Mouse (Mus musculus): Measurements from ENCODE around the gene 4930539E08Rik. TPM values are rescaled to one million over a fixed set of nuclear protein-coding genes. Genes with fewer than 3 reads are reported as not detected.

Gene 4930539E08Rik
- polyA plus RNA-seq, 1 experiment from 2014 or later, result 0.10 TPM

DNA sequence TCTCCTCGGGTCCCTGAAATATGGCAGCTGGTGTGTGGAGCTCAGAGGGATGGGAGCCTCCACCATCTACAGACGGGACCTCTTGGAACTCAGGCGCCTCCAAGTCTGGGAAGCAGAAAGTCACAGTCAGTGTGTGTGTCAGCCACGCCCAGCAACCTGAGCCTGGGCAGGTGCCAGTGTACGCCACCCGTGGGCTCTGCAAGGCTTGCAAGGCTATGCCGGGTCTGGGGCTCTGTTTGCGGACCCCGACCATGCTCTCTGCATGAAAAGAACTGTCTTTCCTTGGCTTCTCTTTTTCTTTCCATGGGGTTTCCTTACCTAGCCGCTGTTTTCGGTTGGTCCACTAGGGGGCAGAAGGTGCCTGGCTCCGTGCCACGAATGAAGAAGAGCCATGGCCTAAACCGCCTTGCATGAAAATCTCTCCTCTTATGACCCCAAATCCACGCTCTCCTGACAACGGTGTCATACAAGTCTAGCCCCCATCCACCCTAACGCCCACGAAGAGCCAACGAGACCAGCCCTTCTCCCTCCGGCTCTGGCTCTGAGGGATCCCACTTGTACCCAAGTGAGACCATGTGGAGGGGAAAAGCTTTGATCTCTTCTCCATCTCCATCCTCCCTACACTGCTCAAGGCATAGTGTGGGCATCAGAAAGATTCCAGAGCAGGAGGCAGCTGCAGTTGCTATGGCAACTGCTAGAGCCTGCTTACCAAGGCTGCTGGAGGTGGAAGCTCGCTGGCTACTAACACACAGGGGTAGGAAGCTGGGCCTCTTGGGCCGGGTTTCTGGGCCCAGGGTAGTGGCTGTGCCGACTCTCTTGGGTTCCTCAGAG, 10.4 kb downstream of the 4930539E08Rik start:
- Histone ChIP-seq H3K27ac (peak overlapping the region; percentile 31), H3K9ac (no peak overlapping the region), H3K36me3 (no peaks in the 10 kb centered on the region), H3K4me1 (peaks cover 15% of the 10 kb centered on the region), H3K4me3 (no peak overlapping the region), H3K9me3 (replicated peaks) (no peaks in the 10 kb centered on the region), H3K4me2 (replicated peaks) (no peak overlapping the region), H3K27me3 (peaks cover 17% of the 10 kb centered on the region)
- 30% methylated on average over 23 of the region's 23 CpGs for WGBS
- ATAC-seq (ENCODE audit: low FRiP score), result peak; percentile 63

DNA sequence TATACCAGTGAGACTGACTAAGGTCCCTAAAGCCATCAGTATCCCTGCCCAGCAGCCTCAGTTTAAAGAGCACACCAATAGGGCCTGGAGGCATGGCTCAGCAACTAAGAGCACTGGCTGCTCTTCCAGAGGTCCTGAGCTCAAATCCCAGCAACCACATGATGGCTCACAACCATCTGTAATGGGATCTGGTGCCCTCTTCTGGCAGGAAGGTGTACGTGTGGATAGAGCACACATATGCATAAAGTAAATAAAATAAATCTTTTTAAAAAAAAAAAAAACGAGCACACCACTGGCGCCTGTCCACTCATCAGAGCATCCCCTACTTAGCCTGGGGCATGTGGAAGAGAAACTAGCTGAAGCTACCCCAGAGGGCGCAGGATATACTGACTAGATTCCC, 13.6 kb downstream of the 4930539E08Rik start:
- WGBS, result 75% methylated on average over 4 of the region's 4 CpGs
- H3K4me2 ChIP-seq (replicated peaks), result no peak overlapping the region
- H3K9ac ChIP-seq, result no peak overlapping the region

DNA sequence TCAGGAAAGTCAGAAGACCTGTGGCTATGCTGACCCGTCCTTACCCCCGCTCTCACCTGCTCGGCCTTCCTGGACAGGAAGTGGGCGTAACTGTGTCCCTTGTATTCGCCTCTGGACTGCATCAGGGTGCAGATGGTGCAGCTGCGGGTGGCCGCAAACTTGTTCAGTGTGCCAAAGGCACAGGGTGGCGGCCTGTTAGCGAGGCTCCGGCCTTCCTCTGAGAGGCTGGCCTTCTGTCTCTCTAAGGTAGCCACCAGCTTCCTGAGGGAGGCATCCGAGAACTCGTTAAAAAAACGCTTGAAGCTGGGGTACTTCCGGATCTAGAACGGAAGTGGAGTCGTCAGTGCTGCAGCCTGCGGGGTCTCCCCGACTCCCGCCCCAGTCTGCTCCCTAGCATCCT, 15.7 kb downstream of the 4930539E08Rik start:
- no peak for ATAC-seq (ENCODE audit: low FRiP score)

More for the DNA sequence above, 13.6 kb downstream of the 4930539E08Rik start:
- Histone ChIP-seq H3K9me3 (replicated peaks) (no peaks in the 10 kb centered on the region), H3K4me1 (peaks cover 18% of the 10 kb centered on the region), H3K27ac (no peak overlapping the region), H3K27me3 (no peaks in the 10 kb centered on the region), H3K4me3 (no peak overlapping the region), H3K36me3 (no peaks in the 10 kb centered on the region)
- no peak for ATAC-seq (ENCODE audit: low FRiP score)

DNA sequence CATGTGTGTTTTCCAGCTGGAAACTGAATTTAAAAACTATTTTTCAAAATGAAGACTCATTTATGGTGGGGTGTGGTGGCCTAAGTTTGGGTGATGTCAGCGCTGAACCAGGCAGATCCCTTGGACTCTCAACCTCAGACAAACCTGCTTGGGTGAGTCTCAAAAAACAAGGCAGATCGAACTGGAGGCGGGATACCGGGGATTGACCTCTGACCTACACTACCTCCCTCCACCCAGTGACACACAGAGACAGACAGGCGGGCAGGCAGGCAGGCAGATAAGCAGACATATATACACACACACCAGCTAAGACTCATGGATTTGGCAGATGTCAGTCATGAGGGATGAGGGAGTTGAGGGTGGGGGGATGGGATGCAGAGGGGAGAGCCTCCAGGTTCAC, 16.9 kb downstream of the 4930539E08Rik start:
- Histone ChIP-seq H3K4me1 (peaks cover 10% of the 10 kb centered on the region), H3K9me3 (replicated peaks) (no peaks in the 10 kb centered on the region), H3K27ac (no peak overlapping the region), H3K4me2 (replicated peaks) (no peak overlapping the region), H3K4me3 (no peak overlapping the region), H3K27me3 (no peaks in the 10 kb centered on the region), H3K36me3 (no peaks in the 10 kb centered on the region), H3K9ac (no peak overlapping the region)
- WGBS, result 69% methylated on average over 5 of the region's 5 CpGs
- no peak for ATAC-seq (ENCODE audit: low FRiP score)

More for the DNA sequence above, 15.7 kb downstream of the 4930539E08Rik start:
- H3K4me2 ChIP-seq (replicated peaks), result no peak overlapping the region
- 80% methylated on average over 19 of the region's 19 CpGs for WGBS
- no peak overlapping the region for H3K4me3 ChIP-seq
- no peak overlapping the region for H3K9ac ChIP-seq
- H3K27ac ChIP-seq, result no peak overlapping the region
- H3K36me3 ChIP-seq, result no peaks in the 10 kb centered on the region
- H3K4me1 ChIP-seq, result peaks cover 10% of the 10 kb centered on the region
- no peaks in the 10 kb centered on the region for H3K9me3 ChIP-seq (replicated peaks)
- no peaks in the 10 kb centered on the region for H3K27me3 ChIP-seq

DNA sequence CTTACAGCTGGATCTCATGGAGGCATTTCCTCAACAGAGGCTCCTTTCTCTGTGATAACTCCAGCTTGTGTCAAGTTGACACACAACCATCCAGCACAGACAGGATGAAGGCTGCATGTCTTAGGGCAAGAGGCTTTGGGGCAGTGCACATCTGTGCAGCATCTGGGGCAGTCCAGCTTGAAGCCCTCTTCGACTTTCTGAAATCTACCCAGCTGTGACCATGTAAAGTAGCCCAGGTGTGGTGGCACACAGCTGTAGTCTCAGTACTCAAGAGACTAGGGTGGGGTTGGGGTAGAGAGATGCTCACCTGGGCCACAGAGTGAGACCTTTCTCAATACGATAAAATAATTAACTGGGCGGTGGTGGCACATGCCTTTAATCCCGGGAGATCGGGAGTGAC, 17.3 kb downstream of the 4930539E08Rik start:
- 79% methylated on average over 5 of the region's 5 CpGs for WGBS

DNA sequence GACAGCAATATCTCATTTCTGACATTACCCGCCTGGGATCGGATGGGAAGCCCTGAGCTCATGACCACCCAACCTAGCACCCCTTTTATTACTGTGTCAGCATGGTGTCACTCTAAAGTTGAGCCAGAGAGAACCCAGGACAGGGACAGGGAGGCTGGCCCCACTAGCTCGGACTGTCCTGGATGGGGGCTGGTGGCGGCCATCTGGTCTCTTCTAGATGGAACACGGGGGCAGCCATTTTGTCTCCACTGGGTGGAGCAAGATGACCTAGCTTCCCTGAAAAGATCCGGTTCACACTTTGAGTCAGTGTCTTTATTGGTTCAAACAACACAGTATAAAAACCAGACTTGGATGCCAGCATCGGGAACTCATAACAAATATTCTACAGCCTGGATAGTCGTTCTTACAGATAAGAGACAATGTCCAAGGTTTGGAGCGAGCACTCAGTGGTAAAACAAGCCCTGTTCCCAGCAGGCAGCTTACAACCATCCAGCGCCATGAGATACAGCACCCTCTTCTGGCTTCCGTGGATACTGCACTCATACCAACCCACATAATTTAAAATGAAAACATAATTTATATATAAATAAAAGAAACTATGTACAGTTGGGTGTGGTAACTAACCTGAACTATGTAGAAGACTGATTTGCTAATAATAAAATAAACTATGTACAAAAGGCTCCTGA, 18.9 kb downstream of the 4930539E08Rik start:
- H3K27ac ChIP-seq, result no peak overlapping the region
- H3K9ac ChIP-seq, result no peak overlapping the region
- no peak overlapping the region for H3K4me3 ChIP-seq
- no peaks in the 10 kb centered on the region for H3K9me3 ChIP-seq (replicated peaks)
- ATAC-seq (ENCODE audit: low FRiP score), result no peak
- H3K27me3 ChIP-seq, result no peaks in the 10 kb centered on the region
- H3K4me1 ChIP-seq, result peaks cover 10% of the 10 kb centered on the region
- no peak overlapping the region for H3K4me2 ChIP-seq (replicated peaks)
- no peaks in the 10 kb centered on the region for H3K36me3 ChIP-seq
- 94% methylated on average over 11 of the region's 11 CpGs for WGBS

More for the DNA sequence above, 17.3 kb downstream of the 4930539E08Rik start:
- Histone ChIP-seq H3K4me2 (replicated peaks) (no peak overlapping the region), H3K4me1 (peaks cover 10% of the 10 kb centered on the region), H3K36me3 (no peaks in the 10 kb centered on the region), H3K9ac (no peak overlapping the region), H3K9me3 (replicated peaks) (no peaks in the 10 kb centered on the region), H3K27me3 (no peaks in the 10 kb centered on the region), H3K27ac (no peak overlapping the region), H3K4me3 (no peak overlapping the region)
- ATAC-seq (ENCODE audit: low FRiP score), result no peak

DNA sequence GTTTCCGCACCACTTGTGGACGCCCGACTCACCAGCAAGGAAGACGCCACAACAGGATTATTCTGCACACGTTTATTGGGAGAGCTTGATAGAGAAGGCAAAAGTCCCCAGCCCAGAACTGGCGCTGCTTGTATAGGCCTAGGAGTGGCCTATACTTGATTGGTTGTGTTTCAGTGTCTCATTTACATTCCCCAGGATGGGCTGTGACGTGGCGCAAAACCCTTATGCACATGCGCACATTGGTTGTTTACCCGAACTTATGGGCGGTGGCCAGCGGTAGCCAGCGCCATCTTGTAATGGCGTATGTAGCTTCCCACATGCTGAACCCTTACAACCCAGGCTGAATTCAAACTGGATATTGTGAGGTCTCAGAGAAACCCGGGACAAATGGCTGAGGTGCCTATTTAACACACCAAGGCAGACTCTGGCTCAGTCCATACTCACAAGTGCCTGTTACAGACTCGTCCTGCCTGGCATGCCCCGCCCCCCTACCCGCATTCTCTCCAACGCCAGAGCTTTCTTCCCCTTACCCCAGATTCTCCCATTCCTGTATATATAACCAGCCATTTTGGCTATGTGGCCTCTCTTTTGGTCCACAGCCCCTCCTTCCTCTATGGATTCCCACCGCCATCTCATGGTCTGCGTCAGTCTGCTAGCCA, 19.8 kb downstream of the 4930539E08Rik start:
- no peak overlapping the region for H3K9ac ChIP-seq
- no peak overlapping the region for H3K4me2 ChIP-seq (replicated peaks)
- peaks cover 10% of the 10 kb centered on the region for H3K4me1 ChIP-seq
- ATAC-seq (ENCODE audit: low FRiP score), result no peak
- no peaks in the 10 kb centered on the region for H3K9me3 ChIP-seq (replicated peaks)
- 94% methylated on average over 21 of the region's 21 CpGs for WGBS
- no peak overlapping the region for H3K4me3 ChIP-seq
- no peaks in the 10 kb centered on the region for H3K27me3 ChIP-seq
- no peaks in the 10 kb centered on the region for H3K36me3 ChIP-seq
- H3K27ac ChIP-seq, result no peak overlapping the region

DNA sequence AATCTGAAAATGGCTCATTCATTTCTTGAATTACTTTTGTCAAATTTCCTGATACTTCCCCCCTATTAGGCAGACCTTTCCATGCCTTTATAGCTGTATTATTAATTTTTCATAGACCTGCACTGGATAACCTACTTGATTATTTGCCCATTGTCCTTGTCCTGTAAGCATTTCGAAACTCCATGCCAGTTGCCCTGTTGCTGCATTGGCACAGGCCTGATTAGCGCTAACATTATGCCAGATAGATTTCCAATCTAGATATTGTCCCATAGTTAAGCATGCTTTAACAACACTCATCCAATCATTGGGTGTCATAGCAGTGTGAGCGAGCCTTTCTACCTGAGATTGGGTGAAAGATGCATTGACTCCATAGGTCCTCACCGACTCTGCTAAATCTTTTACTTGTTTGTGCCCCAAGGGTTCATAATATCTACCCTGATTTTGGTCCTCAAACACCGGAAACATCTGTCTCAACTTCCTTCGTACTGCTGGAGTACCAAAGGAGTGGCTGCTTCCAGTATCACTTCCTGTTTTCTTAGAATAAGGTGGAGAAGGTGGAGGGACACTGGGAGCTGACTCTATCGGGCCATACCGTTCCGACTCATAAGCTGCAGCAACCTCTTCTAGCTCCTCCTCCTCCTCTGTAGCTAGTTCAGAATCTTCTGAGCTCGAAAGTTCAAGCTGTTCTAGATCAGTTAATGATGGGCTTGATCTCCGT, 20.9 kb downstream of the 4930539E08Rik start:
- no peaks in the 10 kb centered on the region for H3K27me3 ChIP-seq
- no peak overlapping the region for H3K4me3 ChIP-seq
- 0 out of 2 replicates have a peak, but pooled peaks cover 4% of the 10 kb centered on the region for H3K9me3 ChIP-seq (replicated peaks)
- H3K4me2 ChIP-seq (replicated peaks), result no peak overlapping the region
- 92% methylated on average over 11 of the region's 11 CpGs for WGBS
- H3K36me3 ChIP-seq, result no peaks in the 10 kb centered on the region
- ATAC-seq (ENCODE audit: low FRiP score), result no peak
- H3K4me1 ChIP-seq, result peaks cover 6% of the 10 kb centered on the region
- no peak overlapping the region for H3K9ac ChIP-seq
- H3K27ac ChIP-seq, result no peak overlapping the region

DNA sequence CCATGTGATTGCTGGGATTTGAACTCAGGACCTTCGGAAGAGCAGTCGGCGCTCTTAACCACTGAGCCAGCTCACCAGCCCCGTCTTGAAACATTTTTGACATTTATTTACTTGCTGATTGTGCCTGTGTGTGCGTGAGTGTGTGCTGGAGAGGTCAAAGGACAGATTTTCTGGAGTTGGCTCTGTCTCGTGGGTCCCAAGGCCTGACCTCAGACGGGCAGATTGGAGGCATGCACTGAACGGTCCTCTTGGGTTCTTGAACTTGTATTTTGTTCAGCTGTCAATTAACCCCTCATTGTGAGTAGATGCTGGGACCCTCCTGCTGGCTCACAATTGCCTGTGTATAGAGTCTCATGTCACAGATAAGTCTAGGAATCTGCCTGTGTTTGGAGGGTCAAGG, 28.9 kb downstream of the 4930539E08Rik start:
- no peak for ATAC-seq (ENCODE audit: low FRiP score)
- no peak overlapping the region for H3K9ac ChIP-seq
- H3K4me1 ChIP-seq, result peaks cover 2% of the 10 kb centered on the region; the same call in 1 of the 2 replicates
- H3K27ac ChIP-seq, result no peak overlapping the region
- WGBS, result 71% methylated on average over 8 of the region's 8 CpGs
- no peaks in the 10 kb centered on the region for H3K36me3 ChIP-seq
- H3K4me3 ChIP-seq, result no peak overlapping the region
- H3K4me2 ChIP-seq (replicated peaks), result no peak overlapping the region
- peaks cover 3% of the 10 kb centered on the region; the same call in 1 of the 2 replicates for H3K27me3 ChIP-seq
- peaks cover 15% of the 10 kb centered on the region; the same call in 1 of the 2 replicates for H3K9me3 ChIP-seq (replicated peaks)

DNA sequence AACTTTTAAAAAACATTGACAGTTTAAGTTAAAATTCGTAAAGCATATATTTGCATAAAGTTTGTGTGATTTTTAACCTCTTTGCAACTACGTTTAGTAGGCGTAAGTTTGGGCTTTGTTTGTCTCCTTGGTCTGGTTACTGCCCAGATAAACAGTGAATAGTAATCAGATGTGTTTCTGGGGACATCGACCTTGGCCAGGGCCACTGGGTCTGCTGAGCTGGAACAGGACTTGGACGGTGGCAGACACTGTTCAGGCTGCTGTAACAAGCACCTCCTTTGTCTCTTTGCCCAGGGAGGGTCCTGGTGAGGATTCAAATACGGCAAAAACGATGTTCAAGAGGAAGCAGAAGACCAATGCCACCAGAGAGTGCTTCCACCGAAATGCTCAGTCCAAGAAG, 29.9 kb downstream of the 4930539E08Rik start:
- Histone ChIP-seq H3K4me3 (no peak overlapping the region), H3K4me2 (replicated peaks) (no peak overlapping the region), H3K27me3 (peaks cover 13% of the 10 kb centered on the region; the same call in 1 of the 2 replicates), H3K36me3 (no peaks in the 10 kb centered on the region), H3K4me1 (peaks cover 2% of the 10 kb centered on the region; the same call in 1 of the 2 replicates), H3K9ac (no peak overlapping the region), H3K9me3 (replicated peaks) (peaks cover 15% of the 10 kb centered on the region; the same call in 1 of the 2 replicates), H3K27ac (no peak overlapping the region)
- no peak for ATAC-seq (ENCODE audit: low FRiP score)
- 91% methylated on average over 8 of the region's 8 CpGs for WGBS

DNA sequence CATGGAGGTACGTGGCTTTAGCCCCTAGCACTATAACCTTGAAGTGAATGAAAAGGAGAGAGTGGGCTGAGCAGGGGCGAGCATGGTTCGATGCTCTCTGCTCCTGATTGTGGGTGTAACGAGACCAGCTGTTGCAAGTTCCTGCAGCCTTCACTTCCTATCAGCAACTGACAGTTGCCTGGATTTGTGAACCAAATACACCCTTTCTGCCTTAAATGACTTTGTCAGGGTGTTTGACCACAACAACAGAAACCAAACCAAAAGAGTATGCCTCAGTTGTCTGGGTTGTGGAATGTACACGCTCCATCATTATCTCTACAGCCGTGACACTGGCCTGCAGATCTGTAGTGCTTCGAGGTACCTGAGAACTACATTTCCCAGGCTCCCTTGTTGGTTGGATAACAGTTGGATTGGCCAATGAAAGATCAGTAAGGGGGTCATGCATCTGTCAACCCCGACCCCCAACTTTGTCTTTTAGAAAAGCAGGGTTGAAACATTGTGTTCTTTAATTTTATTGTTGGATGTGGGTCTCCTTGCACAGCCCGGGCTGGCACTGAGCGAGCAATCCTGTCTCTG, 31.1 kb downstream of the 4930539E08Rik start:
- no peak overlapping the region for H3K4me3 ChIP-seq
- ATAC-seq (ENCODE audit: low FRiP score), result no peak
- H3K9me3 ChIP-seq (replicated peaks), result peaks cover 11% of the 10 kb centered on the region; the same call in 1 of the 2 replicates
- peaks cover 14% of the 10 kb centered on the region; the same call in 1 of the 2 replicates for H3K27me3 ChIP-seq
- H3K9ac ChIP-seq, result no peak overlapping the region
- 76% methylated on average over 10 of the region's 10 CpGs for WGBS
- no peaks in the 10 kb centered on the region for H3K36me3 ChIP-seq
- H3K4me2 ChIP-seq (replicated peaks), result no peak overlapping the region
- peaks cover 2% of the 10 kb centered on the region; the same call in 1 of the 2 replicates for H3K4me1 ChIP-seq
- no peak overlapping the region for H3K27ac ChIP-seq

Measured in hindbrain, embryonic 12.5 days (tissue).